Mouse (Mus musculus) G1E (cell line): Measurements from ENCODE around the gene Fam98c. TPM values are rescaled to one million over a fixed set of nuclear protein-coding genes. Genes with fewer than 3 reads are reported as not detected.
"Not testable (repeated sequence)": the region's sequence is repeated elsewhere in the genome, so short reads cannot be mapped to it uniquely, and the experiment has no call there.

ENCODE experiments used
- ATAC-seq: 2 replicates; pipeline ENCODE4 v1.8.0; 2016; ENCODE audit warnings: mild to moderate bottlenecking; ENCODE audit not compliant: insufficient number of reproducible peaks, poor library complexity, low FRiP score, severe bottlenecking; ENCODE audit errors: extremely low read depth
- DNase-seq: peaks from one replicate; pipeline ENCODE4 v3.0.0; 2012; ENCODE audit warnings: low spot score
- H3K27me3 ChIP-seq: 2 replicates; pipeline ENCODE4 v1.6.1; 2012; ENCODE audit warnings: mild to moderate bottlenecking, low read length, inconsistent platforms; ENCODE audit not compliant: insufficient read depth
- H3K36me3 ChIP-seq: replicated peaks from 2 replicates; pipeline ENCODE3; 2012; ENCODE audit warnings: mild to moderate bottlenecking, inconsistent platforms
- H3K4me1 ChIP-seq: 2 replicates; pipeline ENCODE4 v1.6.1; 2012; ENCODE audit warnings: low read depth, low read length, inconsistent platforms, mixed read lengths; ENCODE audit not compliant: insufficient read depth
- H3K4me3 ChIP-seq: 2 replicates; pipeline ENCODE4 v1.5.1; 2012; ENCODE audit warnings: low read depth, mild to moderate bottlenecking, inconsistent platforms, low read length, moderate library complexity, mixed read lengths
- H3K9me3 ChIP-seq: replicated peaks from 2 replicates; pipeline ENCODE4 v1.6.1; 2012; ENCODE audit warnings: inconsistent platforms
- CTCF ChIP-seq: IDR thresholded peaks from 2 replicates; pipeline ENCODE4 v1.5.1; 2012; ENCODE audit warnings: low read depth, low read length, inconsistent platforms, mixed read lengths
- GATA1 ChIP-seq: IDR thresholded peaks from 2 replicates; pipeline ENCODE4 v1.6.1; 2012; ENCODE audit warnings: borderline replicate concordance, low read length, inconsistent platforms, mixed read lengths
- GATA2 ChIP-seq: IDR thresholded peaks from 2 replicates; pipeline ENCODE4 v1.6.1; 2012; ENCODE audit warnings: low read depth, low read length, inconsistent platforms, borderline replicate concordance
- POLR2AphosphoS5 ChIP-seq: IDR thresholded peaks from 2 replicates; pipeline ENCODE4 v1.6.1; 2012; ENCODE audit warnings: low read depth, low read length, inconsistent platforms; ENCODE audit not compliant: insufficient replicate concordance
- TAL1 ChIP-seq: conservative IDR thresholded peaks from 2 replicates; pipeline ENCODE4 v1.6.1; 2012; ENCODE audit warnings: low read depth, low read length, inconsistent platforms, mixed read lengths
- polyA plus RNA-seq: library from polyadenylated mRNA; stranded (reverse); fragments of >175 nt; gene quantifications from 2 replicates; pipeline ENCODE4 v1.2.3, GENCODE M21; 2012
- total RNA-seq, 2 experiments: library from RNA; stranded (forward) in 1 of 2; stranded (reverse) in 1 of 2; fragments of 200-1000 nt in 1 of 2; fragments of >200 nt in 1 of 2; fragmentation: Nextera tagmentation in 1 of 2; gene quantifications; 2 replicates each; pipeline ENCODE4 v1.2.3; 2014 to 2017

Fam98c gene
- total RNA-seq (2014; fragmentation: Nextera tagmentation) = 29.6 and 33.9 TPM in 2 replicates
- total RNA-seq (2017) = 21.9 and 26.0 TPM in 2 replicates
- 70.4 and 73.8 TPM in 2 replicates for polyA plus RNA-seq

GRCm38 (mm10) chr7:29155838-29156782 is at the start of gene Fam98c:
Fam98c (minus strand) TSS chr7:29156234.
- TF ChIP-seq POLR2AphosphoS5 = no peak
- ATAC-seq = peak; percentile 87
- Histone ChIP-seq H3K27me3 (peaks cover 29% of the 10 kb centered on the region), H3K9me3 (peaks cover 6% of the 10 kb centered on the region), H3K36me3 (peaks cover 29% of the 10 kb centered on the region), H3K4me3 (peak within 1 kb of the TSS; percentile 97), H3K4me1 (peaks cover 25% of the 10 kb centered on the region)
- DNase-seq = peak; percentile 91

- DNase-seq = no peak
- H3K27me3 ChIP-seq = peaks cover 13% of the 10 kb centered on the region; the same call in 1 of the 2 replicates
- ATAC-seq = no peak
Measured at GRCm38 (mm10) chr7:29202577-29202976, 46.5 kb upstream of the Fam98c start.

GRCm38 (mm10) chr7:29194230-29194629 is 38.2 kb upstream of the Fam98c start:
- not testable (repeated sequence) for H3K4me3 ChIP-seq, DNase-seq, H3K36me3 ChIP-seq, H3K9me3 ChIP-seq, H3K27me3 ChIP-seq, ATAC-seq, H3K4me1 ChIP-seq

More at GRCm38 (mm10) chr7:29202577-29202976, 46.5 kb upstream of the Fam98c start:
- no peaks in the 10 kb centered on the region for H3K4me1 ChIP-seq
- no peaks in the 10 kb centered on the region for H3K9me3 ChIP-seq
- no peaks in the 10 kb centered on the region for H3K36me3 ChIP-seq
- H3K4me3 ChIP-seq = no peak overlapping the region
- TF ChIP-seq TAL1 = no peak
- TF ChIP-seq CTCF = no peak
- no peak for TF ChIP-seq GATA2
- no peak for TF ChIP-seq GATA1
- TF ChIP-seq POLR2AphosphoS5 = no peak

GRCm38 (mm10) chr7:29181323-29181722 is 25.3 kb upstream of the Fam98c start:
- ATAC-seq, DNase-seq, H3K4me3 ChIP-seq, H3K27me3 ChIP-seq, H3K9me3 ChIP-seq: not testable (repeated sequence)
- Histone ChIP-seq H3K36me3 (peaks cover 25% of the 10 kb centered on the region), H3K4me1 (peaks cover 28% of the 10 kb centered on the region)

GRCm38 (mm10) chr7:29180854-29181236 is 24.8 kb upstream of the Fam98c start:
- H3K36me3 ChIP-seq = peaks cover 30% of the 10 kb centered on the region
- H3K4me3 ChIP-seq = peak overlapping the region; percentile 83
- no peaks in the 10 kb centered on the region for H3K27me3 ChIP-seq
- H3K4me1 ChIP-seq = peaks cover 28% of the 10 kb centered on the region
- ATAC-seq (no peak), DNase-seq (no peak)
- no peaks in the 10 kb centered on the region for H3K9me3 ChIP-seq
- TF ChIP-seq GATA1 = no peak
- TF ChIP-seq GATA2 = no peak
- TF ChIP-seq CTCF = no peak
- no peak for TF ChIP-seq POLR2AphosphoS5
- TF ChIP-seq TAL1 = no peak

GRCm38 (mm10) chr7:29180077-29180853 is 24.2 kb upstream of the Fam98c start, which contains the start of gene Psmd8:
Psmd8 (minus strand) TSS chr7:29180701.
- ATAC-seq (peak; percentile 98), DNase-seq (peak; percentile 92)
- Histone ChIP-seq H3K4me1 (peaks cover 28% of the 10 kb centered on the region), H3K27me3 (no peaks in the 10 kb centered on the region), H3K9me3 (no peaks in the 10 kb centered on the region), H3K36me3 (peaks cover 35% of the 10 kb centered on the region), H3K4me3 (peak within 1 kb of the TSS; percentile 83)
- TF ChIP-seq TAL1 (no peak), GATA2 (no peak), POLR2AphosphoS5 (no peak), GATA1 (no peak), CTCF (no peak)
